Mouse (Mus musculus) embryonic facial prominence, embryonic 14.5 days (tissue): ENCODE measurements at regions not wholly inside any gene's neighbourhood (a gene's known extent, or its start where the extent isn't known, plus 50 kb on each side); places are given as distances from the start of the nearest gene placed in this dataset.

Experiments used
- ATAC-seq: fragments of 200-750 bp; cut with Nextera tagmentation; 2 replicates; pipeline ENCODE4 v1.8.0; 2017; ENCODE audit warnings: low read depth, moderate number of reproducible peaks, moderate TSS enrichment
- DNase-seq: peaks from one replicate; pipeline ENCODE4 v3.0.0-alpha.2; 2015; ENCODE audit warnings: low spot score
- H3K27ac ChIP-seq: fragments of 300-500 bp; sonication (generic); replicated peaks from 2 replicates; pipeline ENCODE4 v1.5.1; 2014; ENCODE audit warnings: low read depth, mild to moderate bottlenecking, low read length, moderate library complexity
- H3K27me3 ChIP-seq: fragments of 300-500 bp; sonication (generic); replicated peaks from 2 replicates; pipeline ENCODE4 v1.6.1; 2014; ENCODE audit warnings: low read length; ENCODE audit not compliant: control insufficient read depth, insufficient read depth
- H3K36me3 ChIP-seq: fragments of 300-500 bp; sonication (generic); 2 replicates; pipeline ENCODE4 v1.6.1; 2014; ENCODE audit warnings: low read length, mixed read lengths; ENCODE audit not compliant: control insufficient read depth, insufficient read depth
- H3K4me1 ChIP-seq: fragments of 300-500 bp; sonication (generic); 2 replicates; pipeline ENCODE4 v1.6.1; 2014; ENCODE audit warnings: antibody characterized with exemption, low read length; ENCODE audit not compliant: control insufficient read depth, insufficient read depth
- H3K4me2 ChIP-seq: fragments of 300-500 bp; sonication (generic); 2 replicates; pipeline ENCODE4 v1.6.1; 2014; ENCODE audit warnings: low read depth, mild to moderate bottlenecking, low read length, moderate library complexity, mixed read lengths
- H3K4me3 ChIP-seq: fragments of 300-500 bp; sonication (generic); 2 replicates; pipeline ENCODE4 v1.5.1; 2014; ENCODE audit warnings: low read depth, mild to moderate bottlenecking, low read length
- H3K9ac ChIP-seq: fragments of 300-500 bp; sonication (generic); 2 replicates; pipeline ENCODE4 v1.6.1; 2014; ENCODE audit warnings: low read depth, mild to moderate bottlenecking, low read length, moderate library complexity, mixed read lengths
- H3K9me3 ChIP-seq: fragments of 300-500 bp; sonication (generic); 2 replicates; pipeline ENCODE4 v1.6.1; 2016; ENCODE audit warnings: low read length; ENCODE audit not compliant: control insufficient read depth
- WGBS: fragments of 180-500 bp; shearing (Covaris S2); extraction: QIAGEN DNeasy Blood & Tissue Kit; methylation state at CpG from one replicate; pipeline ENCODE4 v1.1.7; 2014; 5-methylcytosine and 5-hydroxymethylcytosine counted together

DNA sequence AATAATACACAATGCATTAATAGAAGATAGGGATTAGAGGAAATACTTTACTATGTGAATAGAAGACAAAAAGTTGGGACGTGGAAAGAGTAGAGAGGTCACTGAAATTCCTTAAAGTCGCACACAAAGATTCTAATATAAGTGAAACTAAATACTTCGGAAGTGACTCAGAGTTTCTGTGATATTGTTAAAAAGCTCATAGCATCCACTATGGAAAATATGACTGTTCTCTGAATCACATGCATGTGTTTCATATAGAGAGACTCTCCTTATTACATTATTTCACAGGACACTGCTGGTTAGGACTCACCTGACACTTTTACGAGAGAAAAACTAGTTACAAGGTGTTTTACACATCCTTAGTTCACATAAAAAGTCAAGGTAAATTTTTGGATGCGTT lies 446.1 kb upstream of the Adamts5 start:
- Histone ChIP-seq H3K27me3 (no peaks in the 10 kb centered on the region), H3K27ac (no peak overlapping the region), H3K4me3 (no peak overlapping the region), H3K4me2 (no peak overlapping the region), H3K9me3 (no peaks in the 10 kb centered on the region), H3K4me1 (no peaks in the 10 kb centered on the region), H3K36me3 (no peaks in the 10 kb centered on the region), H3K9ac (no peak overlapping the region)
- DNase-seq: no peak
- ATAC-seq: no peak
- 83% methylated on average over 5 of the region's 5 CpGs for WGBS

DNA sequence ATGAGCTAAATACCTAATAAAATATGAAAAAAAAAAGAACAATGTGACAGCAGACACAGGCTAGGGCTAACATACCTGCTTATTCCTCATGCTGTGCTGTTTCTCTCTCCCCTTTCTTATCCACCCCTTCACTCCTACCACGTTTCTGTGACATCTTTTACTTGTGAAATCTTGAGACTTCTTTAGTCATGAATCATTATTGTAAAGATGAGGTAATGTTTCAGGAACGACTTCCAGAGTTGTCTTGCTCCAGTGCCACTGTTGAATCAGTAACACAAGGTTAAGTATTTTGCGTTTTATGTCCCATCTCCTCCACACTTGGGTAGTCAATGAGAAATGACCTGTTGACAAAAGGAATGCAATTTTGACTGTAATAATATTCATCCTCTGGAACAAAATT lies 445.3 kb upstream of the Adamts5 start:
- no peak overlapping the region for H3K4me2 ChIP-seq
- H3K9me3 ChIP-seq: no peaks in the 10 kb centered on the region
- WGBS: 54% methylated on average over 3 of the region's 3 CpGs
- no peak overlapping the region for H3K4me3 ChIP-seq
- DNase-seq (no peak), ATAC-seq (no peak)
- no peaks in the 10 kb centered on the region for H3K4me1 ChIP-seq
- H3K9ac ChIP-seq: no peak overlapping the region
- no peak overlapping the region for H3K27ac ChIP-seq
- no peaks in the 10 kb centered on the region for H3K27me3 ChIP-seq
- H3K36me3 ChIP-seq: no peaks in the 10 kb centered on the region

DNA sequence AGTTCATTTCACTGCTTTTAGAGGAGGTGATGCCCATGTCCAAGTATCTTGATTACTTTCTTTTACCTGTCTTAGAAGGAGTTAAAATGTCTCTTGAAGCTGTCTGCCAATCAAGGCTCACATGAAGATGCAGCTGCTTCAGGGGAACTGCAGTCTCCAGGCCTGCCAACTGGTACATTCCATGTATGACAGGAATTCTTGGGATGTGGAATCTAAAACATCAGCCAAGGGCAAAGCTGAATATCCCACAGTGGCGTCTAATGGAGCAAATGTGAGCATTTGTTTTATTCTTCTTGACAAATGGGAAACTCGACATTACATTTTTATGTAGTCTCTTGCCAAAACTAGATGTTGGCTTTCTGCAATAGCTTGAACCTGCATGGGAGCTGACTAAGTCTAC lies 438.7 kb upstream of the Adamts5 start:
- ATAC-seq (no peak), DNase-seq (peak; percentile 83)
- Histone ChIP-seq H3K36me3 (no peaks in the 10 kb centered on the region), H3K4me2 (no peak overlapping the region), H3K4me3 (no peak overlapping the region), H3K4me1 (no peaks in the 10 kb centered on the region), H3K27me3 (no peaks in the 10 kb centered on the region), H3K27ac (no peak overlapping the region), H3K9ac (no peak overlapping the region), H3K9me3 (no peaks in the 10 kb centered on the region)
- 49% methylated on average over 2 of the region's 2 CpGs for WGBS

DNA sequence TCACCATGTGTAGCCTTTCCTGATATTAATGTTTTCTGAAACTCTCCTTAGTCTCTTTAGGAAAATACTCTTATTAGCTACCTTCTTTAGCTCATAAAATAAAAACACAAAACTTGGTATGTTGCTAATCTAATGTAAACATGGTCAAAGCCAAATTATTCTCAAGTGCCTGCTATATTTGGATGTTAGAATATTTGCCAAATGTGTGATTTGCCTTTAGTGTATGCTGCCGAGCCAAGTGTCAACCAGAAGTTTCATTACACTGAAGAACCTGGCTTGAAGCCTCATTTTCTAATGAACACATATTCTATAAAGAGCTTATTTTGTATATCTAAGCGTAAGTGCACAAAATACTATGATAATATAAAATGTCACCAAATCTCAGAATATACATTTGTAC lies 423.8 kb upstream of the Adamts5 start:
- no peaks in the 10 kb centered on the region for H3K9me3 ChIP-seq
- no peak overlapping the region for H3K4me2 ChIP-seq
- no peak overlapping the region for H3K27ac ChIP-seq
- DNase-seq (peak; percentile 14), ATAC-seq (no peak)
- 74% methylated on average over 2 of the region's 2 CpGs for WGBS
- no peaks in the 10 kb centered on the region for H3K4me1 ChIP-seq
- no peak overlapping the region for H3K4me3 ChIP-seq
- no peaks in the 10 kb centered on the region for H3K27me3 ChIP-seq
- no peaks in the 10 kb centered on the region for H3K36me3 ChIP-seq
- H3K9ac ChIP-seq: no peak overlapping the region

DNA sequence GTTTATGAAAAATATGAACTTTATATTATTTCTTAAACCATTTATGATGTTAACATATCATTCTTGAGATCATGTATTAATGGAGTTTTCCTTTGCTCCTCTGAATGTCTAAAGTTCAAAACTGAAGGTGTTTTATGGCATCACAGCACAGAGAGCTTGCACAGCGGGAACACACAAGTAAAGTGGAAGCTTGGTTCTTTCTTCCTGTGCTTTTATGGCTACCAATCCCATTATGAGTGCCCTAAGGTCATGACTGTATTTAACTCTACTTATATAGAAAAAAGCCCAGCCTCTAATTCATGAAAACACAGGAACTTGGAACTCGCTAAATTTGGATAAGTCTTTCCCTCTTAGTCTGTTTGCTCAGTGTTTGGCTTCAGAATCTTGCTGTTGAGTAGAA lies 417.3 kb upstream of the Adamts5 start:
- Histone ChIP-seq H3K9ac (no peak overlapping the region), H3K4me1 (no peaks in the 10 kb centered on the region), H3K4me2 (no peak overlapping the region), H3K27me3 (no peaks in the 10 kb centered on the region), H3K9me3 (no peaks in the 10 kb centered on the region), H3K36me3 (no peaks in the 10 kb centered on the region), H3K27ac (no peak overlapping the region), H3K4me3 (no peak overlapping the region)
- ATAC-seq (no peak), DNase-seq (no peak)
- 69% methylated on average over 2 of the region's 2 CpGs for WGBS

DNA sequence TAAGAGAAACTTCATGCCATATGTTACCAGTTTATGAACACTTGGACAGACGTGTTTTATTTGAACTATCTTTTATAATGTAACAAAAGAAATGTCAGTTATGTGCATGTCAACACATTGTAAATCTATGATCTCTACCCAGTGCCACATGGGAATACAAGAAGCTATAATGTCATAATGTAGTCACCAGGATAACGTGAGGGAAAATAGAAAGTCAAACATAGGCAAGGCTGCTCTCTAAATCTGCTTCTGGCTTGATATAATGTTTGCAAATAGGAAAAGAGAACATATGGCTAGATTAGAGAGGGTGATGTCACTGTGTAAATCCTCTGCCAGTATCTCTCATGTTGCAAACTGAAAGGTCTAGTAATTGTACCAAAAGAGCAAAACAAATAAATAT lies 408.1 kb upstream of the Adamts5 start:
- Histone ChIP-seq H3K4me3 (no peak overlapping the region), H3K9me3 (no peaks in the 10 kb centered on the region), H3K9ac (no peak overlapping the region), H3K36me3 (no peaks in the 10 kb centered on the region), H3K27me3 (no peaks in the 10 kb centered on the region), H3K27ac (no peak overlapping the region), H3K4me2 (no peak overlapping the region), H3K4me1 (no peaks in the 10 kb centered on the region)
- no peak for ATAC-seq
- WGBS: 41% methylated on average over 2 of the region's 2 CpGs
- peak; percentile 38 for DNase-seq

DNA sequence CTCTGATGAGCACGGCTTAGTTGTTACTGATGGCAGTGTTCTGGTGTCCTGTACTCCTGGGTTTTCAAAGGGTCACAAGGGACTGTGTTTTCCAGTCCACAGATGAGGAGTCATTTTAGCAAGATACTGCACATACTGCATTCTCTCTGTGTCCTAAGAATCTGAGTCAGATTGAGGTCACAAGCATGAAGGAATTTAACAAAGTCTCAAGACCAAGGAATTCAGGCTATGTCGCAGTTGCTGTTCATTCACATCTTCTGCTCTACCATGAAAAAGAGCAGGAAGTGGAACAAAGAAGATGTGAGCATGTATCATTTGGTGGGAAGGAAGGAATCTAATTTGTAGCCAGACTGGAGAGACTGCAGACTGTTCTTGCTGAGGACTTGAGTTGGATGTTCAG lies 402.2 kb upstream of the Adamts5 start:
- no peaks in the 10 kb centered on the region for H3K4me1 ChIP-seq
- H3K9ac ChIP-seq: no peak overlapping the region
- no peak overlapping the region for H3K4me3 ChIP-seq
- ATAC-seq: no peak
- no peak for DNase-seq
- H3K27ac ChIP-seq: no peak overlapping the region
- no peaks in the 10 kb centered on the region for H3K36me3 ChIP-seq
- 87% methylated on average over 2 of the region's 2 CpGs for WGBS
- no peak overlapping the region for H3K4me2 ChIP-seq
- H3K9me3 ChIP-seq: no peaks in the 10 kb centered on the region
- H3K27me3 ChIP-seq: no peaks in the 10 kb centered on the region; the same call in 1 of the 2 replicates

DNA sequence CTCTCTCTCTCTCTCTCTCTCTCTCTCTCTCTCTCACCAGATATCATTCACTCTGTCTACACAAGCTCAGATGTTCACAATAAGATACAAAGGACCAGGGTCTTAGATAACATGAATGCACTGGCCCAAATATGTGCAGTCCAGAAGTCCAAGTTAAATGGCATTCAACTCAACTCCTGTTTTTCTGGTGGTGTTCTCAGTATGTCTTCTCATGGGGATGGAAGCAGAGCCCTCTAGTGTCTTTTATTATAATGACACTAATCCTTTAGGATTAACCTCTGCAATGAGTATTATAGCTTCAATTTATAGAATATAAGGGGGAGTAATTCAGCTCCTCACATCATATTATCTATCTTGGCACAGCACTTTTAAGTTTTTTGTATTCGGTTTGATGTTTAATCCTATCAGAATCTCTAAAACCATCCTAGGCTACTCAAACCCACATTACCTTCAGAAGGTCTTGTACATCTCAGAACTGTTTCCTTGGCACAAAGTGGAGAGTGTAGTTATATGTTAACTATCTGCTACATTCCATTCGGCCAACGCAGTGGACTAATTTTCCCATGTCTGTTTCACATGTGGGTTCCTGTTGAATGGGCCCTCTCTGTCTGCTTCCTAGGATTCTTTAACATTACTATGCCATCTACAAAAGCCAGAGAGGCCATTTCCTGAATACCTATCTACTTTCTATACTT lies 401.0 kb upstream of the Adamts5 start:
- DNase-seq: peak; percentile 55
- no peaks in the 10 kb centered on the region for H3K9me3 ChIP-seq
- H3K4me1 ChIP-seq: no peaks in the 10 kb centered on the region
- no peak overlapping the region for H3K9ac ChIP-seq
- no peaks in the 10 kb centered on the region; the same call in 1 of the 2 replicates for H3K27me3 ChIP-seq
- no peaks in the 10 kb centered on the region for H3K36me3 ChIP-seq
- H3K4me2 ChIP-seq: no peak overlapping the region
- 53% methylated on average over 3 of the region's 3 CpGs for WGBS
- no peak overlapping the region for H3K27ac ChIP-seq
- ATAC-seq: no peak
- H3K4me3 ChIP-seq: no peak overlapping the region

DNA sequence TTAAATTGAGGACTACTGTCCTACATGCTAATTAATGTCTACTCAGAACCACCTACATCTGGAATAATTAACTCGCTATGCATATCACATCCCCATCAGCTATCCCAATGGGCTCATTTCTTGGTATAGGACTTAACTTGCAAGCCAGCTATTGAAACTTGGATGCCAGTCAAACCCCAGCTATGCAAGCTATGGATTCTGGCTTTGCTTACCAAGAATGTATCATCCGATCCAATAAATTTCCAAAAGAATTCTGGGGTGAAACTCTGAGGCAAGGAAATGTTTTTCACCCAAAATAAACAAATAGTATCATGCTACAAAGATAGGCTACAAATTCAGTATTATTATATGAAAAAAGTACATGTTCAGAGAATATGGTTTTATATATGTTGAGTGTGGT lies 392.8 kb upstream of the Adamts5 start:
- no peaks in the 10 kb centered on the region for H3K27me3 ChIP-seq
- 79% methylated on average over 2 of the region's 2 CpGs for WGBS

More for the DNA sequence above, 392.8 kb upstream of the Adamts5 start:
- DNase-seq: peak; percentile 73
- H3K4me3 ChIP-seq: no peak overlapping the region
- H3K4me1 ChIP-seq: no peaks in the 10 kb centered on the region
- no peak overlapping the region for H3K9ac ChIP-seq
- ATAC-seq: no peak
- no peaks in the 10 kb centered on the region for H3K36me3 ChIP-seq
- H3K9me3 ChIP-seq: no peaks in the 10 kb centered on the region
- H3K4me2 ChIP-seq: no peak overlapping the region
- no peak overlapping the region for H3K27ac ChIP-seq
